Mouse (Mus musculus) hindbrain, postnatal 0 days (tissue): ENCODE results near the gene Dtnb. TPM values are rescaled to one million over a fixed set of nuclear protein-coding genes. Genes with fewer than 3 reads are reported as not detected.

ENCODE experiments used
- ATAC-seq: fragments of 200-750 bp; cut with Nextera tagmentation; 2 replicates; pipeline ENCODE4 v1.8.0; 2017; ENCODE audit warnings: mild to moderate bottlenecking, moderate TSS enrichment, moderate library complexity
- DNase-seq: peaks from one replicate; pipeline ENCODE4 v3.0.0-alpha.2; 2015; ENCODE audit warnings: low spot score
- H3K27ac ChIP-seq: fragments of 300-500 bp; sonication (generic); 2 replicates; pipeline ENCODE4 v1.5.1; 2014; ENCODE audit warnings: mild to moderate bottlenecking
- H3K27me3 ChIP-seq: fragments of 300-500 bp; sonication (generic); 2 replicates; pipeline ENCODE4 v1.6.1; 2014; ENCODE audit warnings: low read length, mixed read lengths; ENCODE audit not compliant: insufficient read depth
- H3K36me3 ChIP-seq: fragments of 300-500 bp; sonication (generic); 2 replicates; pipeline ENCODE4 v1.6.1; 2014; ENCODE audit warnings: low read length, mixed read lengths; ENCODE audit not compliant: insufficient read depth
- H3K4me1 ChIP-seq: fragments of 300-500 bp; sonication (generic); 2 replicates; pipeline ENCODE4 v1.6.1; 2014; ENCODE audit warnings: antibody characterized with exemption, low read length, mixed read lengths; ENCODE audit not compliant: insufficient read depth
- H3K4me2 ChIP-seq: fragments of 300-500 bp; sonication (generic); 2 replicates; pipeline ENCODE4 v1.6.1; 2014; ENCODE audit warnings: low read depth, mild to moderate bottlenecking, low read length, moderate library complexity, mixed read lengths
- H3K4me3 ChIP-seq: fragments of 300-500 bp; sonication (generic); 2 replicates; pipeline ENCODE4 v1.5.1; 2014; ENCODE audit warnings: low read length
- H3K9ac ChIP-seq: fragments of 300-500 bp; sonication (generic); replicated peaks from 2 replicates; pipeline ENCODE4 v1.6.1; 2014; ENCODE audit warnings: mild to moderate bottlenecking, low read length, moderate library complexity, mixed read lengths
- H3K9me3 ChIP-seq: fragments of 300-500 bp; sonication (generic); 2 replicates; pipeline ENCODE4 v1.6.1; 2016; ENCODE audit warnings: low read length, mixed read lengths
- CTCF ChIP-seq: IDR thresholded peaks from 2 replicates; pipeline ENCODE4 v1.5.1; 2016; ENCODE audit warnings: antibody characterized with exemption, control low read depth, low read depth
- WGBS: fragments of 180-500 bp; shearing (Covaris S2); extraction: QIAGEN DNeasy Blood & Tissue Kit; methylation state at CpG from one replicate; pipeline ENCODE4 v1.1.7; 2014; 5-methylcytosine and 5-hydroxymethylcytosine counted together
- polyA plus RNA-seq: library from polyadenylated mRNA; unstranded; fragments of >200 nt; fragmentation: Nextera tagmentation; extraction: Ambion mirVana; gene quantifications from 2 replicates; pipeline ENCODE4 v1.2.1, GENCODE M21; 2015
- total RNA-seq: library from RNA; depleted of rRNA; stranded (reverse); fragments of >200 nt; gene quantifications from 2 replicates; pipeline ENCODE4 v1.2.3, GENCODE M21; 2014

The Dtnb gene
- total and polyA plus RNA-seq, 2 experiments from 2014 or later: 51.6 to 54.3 TPM

DNA sequence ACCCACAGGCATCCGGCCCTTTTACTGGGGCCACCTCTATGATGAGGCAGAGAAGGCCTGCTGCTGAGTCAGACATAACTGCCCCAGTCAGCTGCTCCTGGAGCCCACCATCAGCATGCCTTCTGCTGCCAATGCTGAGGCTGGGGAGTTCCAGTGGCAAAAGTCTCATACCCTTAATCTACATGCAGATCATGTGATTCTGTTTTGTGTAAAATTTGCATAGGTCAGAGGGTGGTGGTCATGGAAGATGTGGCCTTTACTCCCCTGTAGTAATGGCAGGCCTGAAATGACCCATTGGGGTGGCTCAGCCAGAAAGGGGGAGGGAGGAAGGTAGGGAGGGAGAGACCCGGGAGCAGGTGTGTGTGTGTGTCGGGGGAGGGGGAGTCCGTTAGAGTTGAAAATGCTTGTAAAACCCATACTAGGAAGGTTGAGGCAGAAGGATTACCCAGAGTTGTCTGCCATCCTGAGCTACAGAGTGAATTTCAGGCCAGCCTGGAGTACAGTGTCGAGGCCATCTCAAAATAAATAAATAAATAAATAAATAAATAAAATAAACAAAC, 217.5 kb downstream of the Dtnb start:
- Histone ChIP-seq H3K9ac (no peak overlapping the region), H3K4me3 (no peak overlapping the region), H3K27ac (no peak overlapping the region), H3K4me1 (peaks cover 15% of the 10 kb centered on the region), H3K4me2 (no peak overlapping the region), H3K9me3 (no peaks in the 10 kb centered on the region), H3K27me3 (no peaks in the 10 kb centered on the region), H3K36me3 (no peaks in the 10 kb centered on the region)
- WGBS: 69% methylated on average over 5 of the region's 5 CpGs
- TF ChIP-seq CTCF: no peak
- ATAC-seq (no peak), DNase-seq (no peak)

DNA sequence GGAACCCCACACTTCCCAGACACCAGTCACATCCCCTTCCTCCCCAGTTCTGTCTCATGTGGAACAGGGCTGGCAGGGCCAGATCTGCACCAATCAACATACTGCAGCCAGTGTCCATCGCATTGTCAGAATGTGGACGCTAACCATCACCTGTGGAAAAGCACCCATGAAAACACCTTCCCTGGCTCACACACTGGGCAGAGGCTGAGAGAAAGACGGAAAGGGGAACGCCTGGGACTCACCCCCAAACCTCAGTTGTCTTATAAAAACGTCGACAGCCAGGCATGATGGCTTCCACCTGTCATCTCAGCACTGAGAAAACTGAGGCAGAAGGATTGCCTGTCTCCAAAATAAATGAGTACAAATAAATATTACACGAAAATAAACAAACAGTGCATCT, 219.1 kb downstream of the Dtnb start:
- DNase-seq: no peak
- H3K4me2 ChIP-seq: peak overlapping the region; percentile 60
- H3K9me3 ChIP-seq: no peaks in the 10 kb centered on the region
- WGBS: 56% methylated on average over 7 of the region's 7 CpGs
- peaks cover 11% of the 10 kb centered on the region for H3K4me1 ChIP-seq
- H3K4me3 ChIP-seq: peak overlapping the region; percentile 26
- H3K36me3 ChIP-seq: no peaks in the 10 kb centered on the region
- H3K9ac ChIP-seq: 0 out of 2 replicates have a peak overlapping the region, but pooled peaks have one; percentile 14
- H3K27ac ChIP-seq: 0 out of 2 replicates have a peak overlapping the region, but pooled peaks have one; percentile 5
- TF ChIP-seq CTCF: no peak
- H3K27me3 ChIP-seq: no peaks in the 10 kb centered on the region
- no peak for ATAC-seq

DNA sequence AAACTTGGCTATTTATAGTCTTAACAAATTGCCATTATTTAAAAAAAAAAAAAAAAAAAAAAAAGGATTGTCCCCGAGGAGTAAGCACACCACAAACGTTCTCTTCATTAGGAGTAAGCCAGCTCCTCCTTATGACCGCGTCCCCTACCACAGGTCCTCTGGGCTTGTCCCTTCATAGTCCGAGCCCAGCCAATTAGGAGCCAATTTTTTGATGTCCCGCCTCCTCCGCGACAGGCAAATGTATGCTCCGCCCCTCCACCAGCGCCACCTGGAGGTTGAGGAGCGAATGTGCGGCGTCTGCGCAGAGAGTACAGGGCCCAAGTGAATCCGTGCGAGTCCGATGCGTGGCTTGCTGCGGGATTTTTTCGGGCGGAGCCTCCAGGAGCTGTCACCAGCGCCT, 219.6 kb downstream of the Dtnb start:
- H3K4me2 ChIP-seq: peak overlapping the region; percentile 60
- H3K27ac ChIP-seq: peak overlapping the region; percentile 41; the same call in 1 of the 2 replicates

DNA sequence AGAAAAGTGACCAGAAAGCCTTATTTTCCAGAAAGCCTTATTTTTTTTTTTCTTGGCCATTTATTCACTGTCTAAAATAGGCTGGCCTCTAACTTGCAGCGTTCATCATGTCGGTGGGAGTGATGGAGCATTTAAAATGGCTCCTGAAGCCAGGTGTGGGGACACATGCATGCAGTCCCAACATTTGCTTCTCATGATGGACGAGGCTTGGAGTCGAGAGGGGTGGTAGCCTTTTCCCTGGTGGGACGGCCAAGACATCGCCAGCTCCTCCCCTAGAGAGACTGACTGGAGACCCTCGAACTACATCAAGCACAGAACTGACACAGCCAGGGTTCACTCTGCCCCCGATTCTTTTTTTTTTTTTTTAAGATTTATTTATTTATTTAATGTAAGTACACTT, 220.1 kb downstream of the Dtnb start:
- peaks cover 11% of the 10 kb centered on the region for H3K4me1 ChIP-seq
- ATAC-seq (peak; percentile 24; the same call in 1 of the 2 replicates), DNase-seq (no peak)
- peak overlapping the region; percentile 41; the same call in 1 of the 2 replicates for H3K27ac ChIP-seq
- H3K4me2 ChIP-seq: peak overlapping the region; percentile 60
- H3K9ac ChIP-seq: peak overlapping the region; percentile 55
- peak overlapping the region; percentile 26 for H3K4me3 ChIP-seq
- TF ChIP-seq CTCF: no peak
- no peaks in the 10 kb centered on the region for H3K27me3 ChIP-seq
- WGBS: 18% methylated on average over 8 of the region's 8 CpGs
- H3K36me3 ChIP-seq: no peaks in the 10 kb centered on the region
- no peaks in the 10 kb centered on the region for H3K9me3 ChIP-seq

More for the DNA sequence above, 219.6 kb downstream of the Dtnb start:
- H3K27me3 ChIP-seq: no peaks in the 10 kb centered on the region
- peak; percentile 98 for DNase-seq
- H3K4me3 ChIP-seq: peak overlapping the region; percentile 26
- peak overlapping the region; percentile 55 for H3K9ac ChIP-seq
- H3K4me1 ChIP-seq: peaks cover 11% of the 10 kb centered on the region
- H3K9me3 ChIP-seq: no peaks in the 10 kb centered on the region
- peak; percentile 97 for TF ChIP-seq CTCF
- ATAC-seq: peak; percentile 93
- WGBS: 2% methylated on average over 22 of the region's 22 CpGs
- no peaks in the 10 kb centered on the region for H3K36me3 ChIP-seq

DNA sequence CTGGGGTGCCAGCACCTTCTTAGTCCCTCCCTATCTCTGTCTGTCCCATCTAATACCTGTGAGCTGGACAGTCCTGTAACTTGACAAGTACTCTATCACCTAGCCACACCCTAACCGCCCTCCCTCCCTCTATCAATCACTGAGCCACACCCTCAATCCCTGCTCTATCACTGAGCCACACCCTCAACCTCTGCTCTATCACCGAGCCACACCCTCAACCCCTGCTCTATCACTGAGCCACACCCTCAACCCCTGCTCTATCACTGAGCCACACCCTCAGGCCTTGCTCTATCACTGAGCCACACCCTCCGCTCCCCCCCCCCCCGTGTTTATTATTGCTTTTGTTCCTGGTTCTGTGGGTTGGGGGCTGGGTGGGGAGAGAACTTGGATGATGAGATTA, 223.4 kb downstream of the Dtnb start:
- Histone ChIP-seq H3K27me3 (no peaks in the 10 kb centered on the region), H3K4me3 (no peak overlapping the region)

DNA sequence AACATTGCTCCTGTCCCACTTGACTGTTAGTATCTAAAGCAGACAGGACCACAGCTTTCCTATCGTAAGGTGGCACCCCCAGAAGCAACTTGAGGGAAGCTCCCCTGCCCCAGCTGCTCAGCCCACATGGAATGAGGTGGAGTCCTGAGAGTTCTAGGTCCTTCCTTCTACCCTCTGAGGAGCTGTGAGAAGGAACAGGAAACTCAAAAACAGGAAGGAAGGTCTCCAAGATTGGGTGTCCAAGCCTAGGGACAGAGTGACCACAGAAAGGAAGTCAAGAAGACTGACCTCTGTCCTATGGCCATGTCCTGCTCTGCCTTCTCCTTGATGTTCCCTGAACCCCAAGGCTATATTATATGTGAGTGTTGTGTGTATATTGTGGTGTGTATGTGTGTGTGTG, 227.4 kb downstream of the Dtnb start:
- no peak overlapping the region for H3K27ac ChIP-seq
- ATAC-seq: no peak
- no peak for TF ChIP-seq CTCF
- no peak overlapping the region for H3K4me3 ChIP-seq
- H3K27me3 ChIP-seq: no peaks in the 10 kb centered on the region
- no peak for DNase-seq
- WGBS: 86% methylated on average over 1 of the region's 1 CpGs
- no peaks in the 10 kb centered on the region for H3K9me3 ChIP-seq
- no peak overlapping the region for H3K9ac ChIP-seq
- no peaks in the 10 kb centered on the region for H3K36me3 ChIP-seq
- no peak overlapping the region for H3K4me2 ChIP-seq
- no peaks in the 10 kb centered on the region for H3K4me1 ChIP-seq

More for the DNA sequence above, 223.4 kb downstream of the Dtnb start:
- Histone ChIP-seq H3K27ac (no peak overlapping the region), H3K9ac (no peak overlapping the region), H3K4me1 (0 out of 2 replicates have a peak, but pooled peaks cover 5% of the 10 kb centered on the region), H3K36me3 (no peaks in the 10 kb centered on the region), H3K9me3 (no peaks in the 10 kb centered on the region), H3K4me2 (no peak overlapping the region)
- WGBS: 52% methylated on average over 2 of the region's 4 CpGs
- ATAC-seq: no peak
- TF ChIP-seq CTCF: no peak
- DNase-seq: no peak

DNA sequence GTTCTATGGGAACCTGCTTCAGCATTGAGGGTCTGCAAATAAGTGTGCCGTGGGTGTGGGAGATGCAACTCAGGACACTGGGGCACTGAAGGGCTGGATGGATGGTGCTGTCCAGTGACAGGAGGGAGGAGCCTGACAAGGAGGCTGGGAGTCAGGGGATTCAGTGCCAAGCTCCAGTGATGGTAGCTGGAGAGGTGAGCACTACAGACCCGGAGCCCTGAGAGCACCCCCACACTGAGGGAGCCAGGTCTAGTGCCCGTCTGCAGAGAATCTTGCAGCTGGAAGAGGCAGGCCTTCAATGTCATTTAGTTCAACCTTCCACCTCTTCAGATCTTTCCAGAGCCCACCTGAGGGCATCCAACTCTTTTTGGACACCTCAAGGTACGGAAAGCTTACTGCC, 233.7 kb downstream of the Dtnb start, which contains the start of gene Dnmt3a:
TSS of gene Dnmt3a (plus strand) at position 156 of the 400 bp plus-strand sequence.
- H3K36me3 ChIP-seq: no peaks in the 10 kb centered on the region
- ATAC-seq (peak; percentile 16), DNase-seq (no peak)
- peak within 1 kb of the TSS; percentile 86 for H3K4me3 ChIP-seq
- 11% methylated on average over 4 of the region's 4 CpGs for WGBS
- peak within 1 kb of the TSS; percentile 82 for H3K9ac ChIP-seq
- H3K27ac ChIP-seq: peak within 1 kb of the TSS; percentile 93
- H3K9me3 ChIP-seq: no peaks in the 10 kb centered on the region
- H3K4me1 ChIP-seq: peaks cover 23% of the 10 kb centered on the region
- no peaks in the 10 kb centered on the region for H3K27me3 ChIP-seq
- TF ChIP-seq CTCF: no peak
- peak within 1 kb of the TSS; percentile 80 for H3K4me2 ChIP-seq
